Mouse (Mus musculus) left cerebral cortex, postnatal 14 days (tissue): ENCODE measurements around the gene Rnase11. TPM values are rescaled to one million over a fixed set of nuclear protein-coding genes. Genes with fewer than 3 reads are reported as not detected.
"Not testable (repeated sequence)": the region's sequence is repeated elsewhere in the genome, so short reads cannot be mapped to it uniquely, and the experiment has no call there.

Experiments
- DNase-seq, 2 experiments: peaks; one replicate each; pipeline ENCODE4 v3.0.0; 2021 to 2022; ENCODE audit warnings: low spot score in 2 of 2, mixed read lengths in 1 of 2
- intact Hi-C: fragments of 180-260 bp; cut with DNase I; formaldehyde crosslinking; loops from one replicate; pipeline ENCODE4 v1.15.1; 2025
- total RNA-seq, 2 experiments: library from RNA; stranded (reverse); gene quantifications; 2 replicates each; pipeline ENCODE4 v1.2.3; 2021

The Rnase11 gene
- total RNA-seq, 2 experiments from 2014 or later = not detected

DNA sequence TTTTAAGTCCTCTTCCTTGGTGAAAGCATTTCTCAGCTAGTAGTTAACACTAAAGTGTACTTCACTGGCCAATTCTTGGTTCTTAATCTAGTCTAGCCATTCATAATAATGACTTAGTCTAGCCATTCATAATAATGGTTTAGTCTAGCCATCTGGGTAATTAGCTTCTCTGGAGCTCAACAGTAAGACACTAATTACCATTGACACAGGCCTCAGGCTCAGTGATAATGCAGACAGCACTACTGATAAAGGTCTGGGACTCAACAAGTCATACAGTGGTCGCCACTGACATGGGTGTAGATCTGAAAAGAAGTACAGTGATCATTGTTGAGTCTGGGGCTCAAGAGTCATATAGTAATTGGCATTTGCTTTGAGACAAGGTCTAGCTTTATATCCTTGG is 25.1 kb downstream of the Rnase11 start:
- intact Hi-C loops = loop anchor here (5.0 to 10.0 kb wide), 2 partner anchors 72 to 220 kb away; partner anchors contain the start of genes Ccnb1ip1 and Parp2
- no peak for DNase-seq

DNA sequence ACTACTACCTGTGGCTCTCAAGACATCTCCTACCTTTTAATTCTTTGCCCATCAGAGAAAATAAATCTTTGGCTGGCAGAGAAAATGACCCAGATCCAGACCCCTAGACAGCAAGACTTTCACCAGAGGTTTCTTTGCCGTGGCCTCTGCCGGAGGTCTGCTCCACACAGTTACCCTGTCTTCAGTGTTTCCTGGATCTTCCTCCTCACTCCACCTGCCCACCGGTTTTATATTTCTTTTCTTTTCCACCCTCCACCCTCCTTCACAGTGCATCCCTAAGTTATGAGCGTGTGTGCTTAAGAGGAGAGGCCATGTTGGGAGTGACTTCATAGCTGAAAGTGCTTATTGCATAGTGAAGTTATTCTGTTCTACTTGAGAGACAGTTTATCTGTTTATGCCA is 26.5 kb downstream of the Rnase11 start:
- DNase-seq = no peak
- intact Hi-C loops = loop anchor here (10.0 kb wide), 1 partner anchor 219 kb away; the partner anchor contains the start of genes Ccnb1ip1 and Parp2

DNA sequence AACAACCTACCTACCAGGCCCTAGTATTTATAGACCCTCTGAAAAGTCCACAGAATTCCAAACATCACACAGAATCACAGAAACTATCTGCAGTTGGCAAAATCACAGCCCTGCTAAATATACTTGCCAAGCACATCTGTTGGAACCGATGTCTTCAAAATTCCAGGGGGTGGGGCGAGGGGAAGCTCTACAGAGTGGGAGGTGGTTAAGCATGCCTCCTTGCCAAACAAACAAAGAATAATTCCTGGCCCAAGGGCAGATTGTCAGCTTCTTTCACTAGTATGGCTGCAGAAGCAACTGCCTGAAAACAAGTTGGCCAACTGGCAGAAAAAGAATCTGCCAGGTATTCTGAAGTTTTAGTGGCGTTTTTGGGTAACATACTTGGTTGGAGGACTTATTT is 32.7 kb downstream of the Rnase11 start:
- DNase-seq = peak in 1 of 2 experiments; percentile 15
- intact Hi-C loops = no loop called here

DNA sequence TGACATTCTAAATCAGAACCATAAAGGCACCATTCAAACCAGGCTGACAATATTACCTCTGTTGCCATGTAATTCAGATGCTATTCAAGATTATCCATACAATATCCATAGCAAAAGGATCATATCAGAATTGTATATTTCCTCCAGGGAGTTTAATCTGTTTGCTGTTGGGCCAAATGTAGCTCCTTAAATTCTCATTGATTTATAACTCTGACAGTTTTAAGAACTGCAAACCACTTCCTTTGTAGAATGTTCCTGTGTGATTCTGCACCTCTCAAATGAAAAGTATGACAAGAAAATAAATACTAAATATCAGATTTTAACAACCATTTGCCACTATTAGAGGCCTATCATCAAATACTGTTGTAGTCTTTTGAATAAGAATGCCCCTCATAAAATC is 34.2 kb downstream of the Rnase11 start:
- DNase-seq = no peak

DNA sequence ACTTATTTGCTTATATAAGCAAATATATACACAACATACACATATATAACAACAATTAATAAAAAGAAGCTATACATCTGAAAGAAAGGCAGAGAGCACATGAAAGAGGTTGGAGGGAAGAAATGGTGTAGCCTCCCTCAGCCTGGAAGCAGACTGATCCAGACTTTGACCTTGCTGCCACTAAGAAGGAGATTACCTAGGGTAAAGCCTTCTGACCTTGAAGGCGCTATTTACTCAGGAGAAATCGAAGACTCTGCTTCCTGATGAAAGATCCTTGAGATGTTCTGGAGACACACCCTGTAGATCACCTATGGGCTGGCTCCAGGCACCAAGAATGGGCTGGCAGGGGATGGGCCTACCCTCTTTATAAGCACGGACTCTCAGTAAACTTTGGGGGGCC is 35.2 kb downstream of the Rnase11 start:
- DNase-seq, intact Hi-C loops: not testable (repeated sequence)

More for the DNA sequence above, 34.2 kb downstream of the Rnase11 start:
- intact Hi-C loops = no loop called here

DNA sequence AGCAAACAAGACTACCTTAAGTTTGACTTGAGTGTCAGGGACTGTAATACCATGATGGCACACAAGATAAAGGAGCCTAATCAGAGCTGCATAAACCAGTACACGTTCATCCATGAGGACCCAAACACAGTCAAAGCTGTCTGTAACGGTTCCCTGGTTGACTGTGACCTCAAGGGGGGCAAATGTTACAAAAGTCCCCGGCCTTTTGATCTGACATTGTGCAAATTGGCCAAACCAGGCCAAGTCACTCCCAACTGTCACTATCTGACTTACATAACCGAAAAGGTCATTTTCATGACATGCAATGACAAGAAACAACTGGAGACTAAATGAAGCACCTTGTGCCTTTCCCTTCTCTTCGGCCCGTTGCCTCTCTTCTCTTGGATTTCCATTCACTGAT is 40.4 kb downstream of the Rnase11 start:
- intact Hi-C loops = no loop called here
- DNase-seq = no peak

DNA sequence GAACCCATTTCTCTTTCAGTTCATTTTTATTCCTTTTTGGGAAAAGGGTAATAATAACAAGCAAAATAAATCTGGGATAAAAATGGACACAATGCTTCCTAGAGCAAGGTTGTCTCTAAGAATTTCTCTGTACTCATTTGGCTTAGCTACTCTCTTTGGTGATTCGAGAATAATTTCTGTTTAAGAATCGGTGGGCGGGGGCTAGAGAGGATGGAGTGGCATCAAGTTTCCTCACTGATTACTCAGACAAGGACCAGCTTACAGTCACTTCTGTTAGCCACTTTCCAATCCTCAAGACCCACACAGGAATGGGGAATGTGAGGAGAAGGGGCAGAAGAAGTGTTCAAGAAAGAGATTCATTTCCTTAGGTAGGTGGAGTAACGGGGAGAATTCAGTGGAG is 41.2 kb downstream of the Rnase11 start:
- intact Hi-C loops = no loop called here
- no peak for DNase-seq

DNA sequence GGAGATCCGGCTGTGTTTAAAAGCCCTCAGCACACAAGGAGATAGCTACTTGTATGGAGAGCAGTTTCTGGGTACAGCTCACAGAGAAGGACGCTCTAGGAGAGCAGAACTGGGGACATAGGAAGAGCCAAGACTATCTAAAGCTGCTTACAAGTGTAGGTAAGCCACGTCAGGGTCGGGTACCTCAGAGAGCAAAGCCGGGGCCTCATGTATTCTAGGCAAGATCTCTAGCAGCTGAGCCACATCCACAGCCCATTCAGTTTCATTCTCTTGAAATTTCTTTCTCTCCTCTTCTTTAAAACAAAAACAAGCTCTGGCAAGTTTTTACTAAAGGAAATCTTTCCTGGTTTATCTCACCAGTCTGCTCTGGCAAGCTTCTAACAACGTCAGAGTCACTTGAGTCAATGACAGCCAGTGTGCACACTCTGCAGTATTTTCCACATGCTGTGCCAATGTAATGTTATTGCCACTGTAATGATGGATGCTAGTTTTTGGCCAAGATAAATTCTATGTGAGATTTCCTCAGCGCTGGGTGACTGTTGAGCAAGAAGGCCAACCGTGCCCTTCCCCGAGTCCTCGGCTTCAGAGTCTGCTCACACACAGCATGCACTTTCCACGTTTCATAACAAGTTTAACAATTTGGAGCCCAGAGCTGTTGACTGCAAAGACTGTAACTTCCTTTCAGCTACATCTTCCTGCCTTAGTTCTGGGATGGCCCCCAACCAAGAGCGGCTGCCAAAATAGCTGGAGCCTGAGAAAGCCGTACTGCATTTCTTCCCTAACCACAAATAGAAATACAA is 41.8 kb downstream of the Rnase11 start:
- intact Hi-C loops = no loop called here

DNA sequence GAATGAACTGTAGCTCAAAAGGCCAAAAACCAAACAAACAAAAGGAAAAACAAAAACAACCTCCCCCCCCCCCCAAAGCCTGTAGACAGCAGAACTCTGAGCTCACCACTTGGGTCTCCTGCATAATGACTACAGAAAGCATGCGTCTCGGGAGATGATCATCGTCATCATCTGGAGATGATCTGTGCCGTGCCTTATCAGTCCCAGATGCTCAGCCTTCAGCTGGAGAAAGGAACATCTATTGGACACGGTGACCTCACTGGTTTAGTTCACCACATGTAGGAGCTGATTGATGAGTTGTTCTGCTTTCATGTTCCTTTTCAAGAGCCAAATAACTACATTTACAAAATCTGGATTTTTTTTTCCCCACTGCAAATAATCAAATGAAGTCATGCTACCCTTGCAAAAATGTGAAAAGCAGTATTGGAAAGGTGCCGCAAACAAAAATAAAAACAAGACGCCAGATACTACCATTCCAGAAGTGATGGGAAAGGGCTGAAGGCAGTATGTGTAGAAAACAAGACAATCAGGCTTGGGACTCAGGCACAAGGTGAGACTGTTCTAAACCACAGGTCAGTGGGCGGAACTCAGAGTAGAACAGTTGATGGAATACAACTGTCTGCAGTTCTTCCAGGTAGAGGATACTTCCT is 42.7 kb downstream of the Rnase11 start, which contains the start of gene Rnase10:
TSS of gene Rnase10 (plus strand) at position 600 of the 650 bp plus-strand sequence.
- DNase-seq = no peak
- intact Hi-C loops = no loop called here

More for the DNA sequence above, 41.8 kb downstream of the Rnase11 start:
- DNase-seq = peak; percentile 59 to 67

Other genes with a start within 250 kb of the Rnase11 start
- gene Ccnb1ip1, start 242.4 kb downstream of the Rnase11 start, total RNA-seq = not detected
- gene Parp2, start 242.3 kb downstream of the Rnase11 start, total RNA-seq = 10 to 100 TPM; 25.5 to 29.8 TPM
- gene Tep1, start 179.6 kb downstream of the Rnase11 start, total RNA-seq = 1 to 10 TPM; 2.2 to 2.6 TPM
- gene Klhl33, start 152.7 kb downstream of the Rnase11 start, total RNA-seq = 1 to 10 TPM; 2.0 to 2.9 TPM
- 10 to 100 TPM; 35.1 to 39.7 TPM for gene Osgep, start 125.3 kb downstream of the Rnase11 start, total RNA-seq
- 10 to 100 TPM; 57.7 to 61.1 TPM for gene Apex1, start 125.2 kb downstream of the Rnase11 start, total RNA-seq
- gene Pip4p1, start 119.3 kb downstream of the Rnase11 start, total RNA-seq = 10 to 100 TPM; 87.3 to 98.4 TPM
- 10 to 100 TPM; 13.7 to 15.2 TPM for gene Pnp, start 119.1 kb downstream of the Rnase11 start, total RNA-seq
- gene Gm49342, start 105.6 kb downstream of the Rnase11 start, total RNA-seq = 10 to 100 TPM in 1 of 2 experiments, 1 to 10 TPM in 1; 9.2 to 14.4 TPM
- gene Pnp2, start 94.2 kb downstream of the Rnase11 start, total RNA-seq = 1 to 10 TPM in 1 of 2 experiments, under 1 TPM in 1; 0.68 to 1.5 TPM
- under 1 TPM in 1 of 2 experiments, not detected in 1; 0.30 TPM for gene Rnase10, start 42.4 kb downstream of the Rnase11 start, total RNA-seq
- gene Rnase9, start 8.3 kb downstream of the Rnase11 start, total RNA-seq = not detected
- not detected for gene Rnase12, start 7.5 kb upstream of the Rnase11 start, total RNA-seq
- not detected for gene Olfr750, start 24.3 kb upstream of the Rnase11 start, total RNA-seq
- gene Rnase4, start 40.9 kb upstream of the Rnase11 start, total RNA-seq = 10 to 100 TPM; 19.0 to 20.1 TPM
- gene Ang, start 41.0 kb upstream of the Rnase11 start, total RNA-seq = 1 to 10 TPM; 2.9 to 4.1 TPM
- gene Eddm3b, start 64.3 kb upstream of the Rnase11 start, total RNA-seq = not detected
- gene Rnase6, start 73.7 kb upstream of the Rnase11 start, total RNA-seq = not detected
- gene Rnase1, start 96.6 kb upstream of the Rnase11 start, total RNA-seq = under 1 TPM in 1 of 2 experiments, not detected in 1; 0.48 TPM
- not detected for gene Rnase2b, start 112.1 kb upstream of the Rnase11 start, total RNA-seq
- gene Ang2, start 149.0 kb upstream of the Rnase11 start, total RNA-seq = not detected
- gene Ear14, start 153.2 kb upstream of the Rnase11 start, total RNA-seq = not detected
- gene Rnase2a, start 205.9 kb upstream of the Rnase11 start, total RNA-seq = not detected